Mouse (Mus musculus) adrenal gland (tissue): ENCODE measurements around the gene Apod.
"Not testable (repeated sequence)": the region's sequence is repeated elsewhere in the genome, so short reads cannot be mapped to it uniquely, and the experiment has no call there.

ENCODE experiments used
- intact Hi-C: fragments of 180-260 bp; cut with DNase I; formaldehyde crosslinking; loops from one replicate; pipeline ENCODE4 v1.15.1; 2025

The Apod gene

GRCm38 (mm10) chr16:31325966-31326365, 11.4 kb upstream of the Apod start:
- intact Hi-C loops = no loop called here

GRCm38 (mm10) chr16:31325120-31325519, 10.5 kb upstream of the Apod start:
- intact Hi-C loops = no loop called here

- intact Hi-C loops = no loop called here
These were observed 6.9 kb upstream of the Apod start for GRCm38 (mm10) chr16:31321501-31321900.

GRCm38 (mm10) chr16:31320954-31321353, 6.3 kb upstream of the Apod start:
- intact Hi-C loops = no loop called here

GRCm38 (mm10) chr16:31319723-31320122, 5.1 kb upstream of the Apod start:
- intact Hi-C loops = not testable (repeated sequence)

- intact Hi-C loops = no loop called here
These were observed 4.7 kb upstream of the Apod start for GRCm38 (mm10) chr16:31319316-31319715.

GRCm38 (mm10) chr16:31318418-31318817, 3.8 kb upstream of the Apod start:
- intact Hi-C loops = no loop called here

GRCm38 (mm10) chr16:31316246-31317143, 1.9 kb upstream of the Apod start:
- intact Hi-C loops = not testable (repeated sequence)

GRCm38 (mm10) chr16:31315294-31315693, 686 bp upstream of the Apod start:
- intact Hi-C loops = no loop called here

GRCm38 (mm10) chr16:31313611-31314010, 997 bp downstream of the Apod start:
- intact Hi-C loops = no loop called here

- intact Hi-C loops = no loop called here
These were observed 2.3 kb downstream of the Apod start for GRCm38 (mm10) chr16:31312296-31312695.

- intact Hi-C loops = no loop called here
These were observed 9.2 kb downstream of the Apod start for GRCm38 (mm10) chr16:31305199-31305919.

GRCm38 (mm10) chr16:31303276-31303675, 11.3 kb downstream of the Apod start:
- intact Hi-C loops = no loop called here

- intact Hi-C loops = no loop called here
These were observed 13.6 kb downstream of the Apod start for GRCm38 (mm10) chr16:31300883-31301532.

GRCm38 (mm10) chr16:31300467-31300866, 14.1 kb downstream of the Apod start:
- intact Hi-C loops = no loop called here

GRCm38 (mm10) chr16:31299960-31300353, 14.7 kb downstream of the Apod start:
- intact Hi-C loops = no loop called here

- intact Hi-C loops = no loop called here
These were observed 15.2 kb downstream of the Apod start for GRCm38 (mm10) chr16:31299164-31299959.

- intact Hi-C loops = no loop called here
These were observed 17.5 kb downstream of the Apod start for GRCm38 (mm10) chr16:31297113-31297512.

- intact Hi-C loops = no loop called here
These were observed 20.8 kb downstream of the Apod start for GRCm38 (mm10) chr16:31293761-31294160.

- intact Hi-C loops = no loop called here
These were observed 23.8 kb downstream of the Apod start for GRCm38 (mm10) chr16:31290751-31291365.

GRCm38 (mm10) chr16:31290281-31290680, 24.3 kb downstream of the Apod start:
- intact Hi-C loops = no loop called here
